Mouse (Mus musculus) left cerebral cortex, postnatal 4 days (tissue): ENCODE results near the gene Strip1. TPM values are rescaled to one million over a fixed set of nuclear protein-coding genes. Genes with fewer than 3 reads are reported as not detected.

Experiments used
- DNase-seq: peaks from one replicate; pipeline ENCODE4 v3.0.0-alpha.2; 2022
- intact Hi-C: fragments of 180-260 bp; cut with DNase I; formaldehyde crosslinking; loops from one replicate; pipeline ENCODE4 v1.15.1; 2025
- total RNA-seq, 2 experiments: library from RNA; stranded (reverse); gene quantifications; 2 replicates each; pipeline ENCODE4 v1.2.3; 2021

Strip1 gene
- total RNA-seq, 2 experiments from 2014 or later: 114 to 120 TPM

GRCm38 (mm10) chr3:107629411-107629810 is 2.1 kb downstream of the Strip1 start:
- intact Hi-C loops: loop anchor here (10.0 kb wide), 1 partner anchor 45 kb away; no protein-coding TSS in a partner anchor
- no peak for DNase-seq

DNA sequence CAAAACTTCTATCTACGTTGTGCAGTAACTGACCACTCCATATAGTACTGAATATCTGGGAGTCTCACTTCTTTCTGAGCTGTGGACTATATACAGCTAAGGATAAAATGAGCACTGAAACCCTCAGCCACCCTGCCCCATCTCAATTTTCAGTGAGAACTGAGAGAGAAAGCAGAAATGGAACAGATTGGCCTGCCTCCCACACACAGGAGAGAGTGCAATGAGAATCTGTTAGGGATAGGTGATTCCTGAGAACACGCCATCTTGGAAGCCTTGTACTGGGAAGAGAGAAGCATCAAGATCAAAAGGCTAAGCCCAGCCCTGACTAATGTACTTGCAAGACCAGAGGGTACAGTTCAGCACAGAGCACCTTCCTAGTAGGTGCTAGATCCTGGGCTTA is 2.9 kb downstream of the Strip1 start:
- intact Hi-C loops: loop anchor here (10.0 kb wide), 1 partner anchor 46 kb away; no protein-coding TSS in a partner anchor
- no peak for DNase-seq

DNA sequence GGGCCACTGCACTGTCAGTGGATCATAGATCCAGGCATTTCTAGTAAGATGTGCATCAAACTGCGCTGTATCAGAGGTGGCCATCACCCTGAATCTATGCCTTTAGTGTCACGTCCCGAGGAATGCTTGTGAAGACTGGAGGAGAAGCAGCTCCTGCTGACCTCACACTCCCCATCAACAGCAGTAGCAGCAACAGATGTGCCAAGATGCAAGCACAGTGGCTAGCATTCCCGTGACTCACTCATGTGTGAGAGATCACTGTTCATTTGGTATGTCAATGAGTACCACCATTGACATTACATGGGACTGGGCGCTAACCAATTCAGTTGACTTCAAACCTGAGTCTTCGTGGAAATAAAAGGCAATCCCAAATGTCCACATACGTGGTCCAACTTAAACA is 3.9 kb downstream of the Strip1 start:
- DNase-seq: no peak
- intact Hi-C loops: loop anchor here (10.0 kb wide), 1 partner anchor 47 kb away; no protein-coding TSS in a partner anchor

GRCm38 (mm10) chr3:107626751-107627150 is 4.7 kb downstream of the Strip1 start:
- no peak for DNase-seq
- intact Hi-C loops: loop anchor here (10.0 kb wide), 1 partner anchor 48 kb away; no protein-coding TSS in a partner anchor

DNA sequence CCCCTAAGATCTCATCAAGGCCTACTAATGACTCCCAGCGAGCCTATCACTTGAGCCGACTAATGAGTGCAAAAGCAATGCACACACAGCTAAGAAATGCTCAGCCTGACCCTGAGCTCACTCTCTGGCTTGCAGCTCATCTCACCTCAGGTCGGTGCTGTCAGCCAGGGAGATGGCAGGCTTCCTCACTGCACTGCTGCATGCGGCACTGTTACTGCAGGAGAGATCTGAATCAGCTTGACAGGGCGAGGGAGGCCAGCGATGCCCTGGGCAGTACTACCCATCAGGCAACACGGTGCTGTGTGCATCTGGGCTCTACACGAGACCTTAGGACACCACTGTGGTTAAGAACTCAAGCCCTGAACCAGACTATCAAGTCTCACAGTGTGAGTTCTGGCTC is 6.0 kb downstream of the Strip1 start:
- DNase-seq: no peak
- intact Hi-C loops: loop anchor here (10.0 kb wide), 1 partner anchor 49 kb away; no protein-coding TSS in a partner anchor

GRCm38 (mm10) chr3:107624424-107624823 is 7.1 kb downstream of the Strip1 start:
- intact Hi-C loops: loop anchor here (10.0 kb wide), 1 partner anchor 50 kb away; no protein-coding TSS in a partner anchor
- DNase-seq: no peak

- intact Hi-C loops: loop anchor here (10.0 kb wide), 1 partner anchor 52 kb away; no protein-coding TSS in a partner anchor
- DNase-seq: no peak
These were observed 9.0 kb downstream of the Strip1 start for GRCm38 (mm10) chr3:107622537-107622936.

DNA sequence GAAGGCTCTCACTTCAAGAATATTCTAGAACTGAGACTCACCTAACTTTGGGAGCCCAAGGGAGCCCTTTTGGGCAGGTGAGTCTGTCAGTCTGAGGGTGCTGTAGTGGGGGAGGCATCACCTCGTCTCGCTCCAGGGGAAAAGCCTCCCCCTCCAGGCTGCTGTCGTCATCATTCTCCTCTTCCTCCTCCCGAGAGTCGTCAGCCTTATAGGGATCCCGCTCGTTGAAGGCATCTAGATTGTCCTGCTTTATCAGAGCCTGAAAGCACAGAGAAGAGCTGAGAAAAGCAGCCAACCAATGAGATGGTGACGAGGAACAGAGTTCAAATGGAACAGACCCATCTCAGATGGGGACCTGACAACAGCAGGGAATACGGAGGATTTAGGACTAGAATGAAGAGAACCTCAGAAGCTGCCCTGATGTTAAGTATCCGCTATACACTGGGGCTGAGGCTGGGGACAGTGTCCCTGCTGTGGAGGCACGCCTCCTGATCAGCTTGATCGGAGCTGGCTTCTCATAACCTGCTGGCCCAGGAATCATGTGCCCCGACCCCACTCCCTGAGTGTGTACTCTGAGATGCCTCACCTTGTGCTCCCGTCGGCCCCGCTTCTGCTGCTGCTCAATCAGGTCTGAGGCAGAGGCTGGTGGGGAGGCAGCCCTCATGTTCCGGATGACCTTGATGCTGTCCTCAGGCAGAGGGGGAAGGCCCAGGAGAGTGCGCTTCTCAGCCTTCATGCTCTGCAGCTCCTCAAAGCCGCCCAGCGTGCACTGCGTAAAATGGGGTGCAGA is 10.0 kb downstream of the Strip1 start:
- DNase-seq: no peak
- intact Hi-C loops: loop anchor here (10.0 kb wide), 1 partner anchor 53 kb away; no protein-coding TSS in a partner anchor

GRCm38 (mm10) chr3:107619911-107620310 is 11.6 kb downstream of the Strip1 start:
- intact Hi-C loops: loop anchor here (10.0 kb wide), 1 partner anchor 55 kb away; no protein-coding TSS in a partner anchor
- DNase-seq: no peak

GRCm38 (mm10) chr3:107617800-107618199 is 13.7 kb downstream of the Strip1 start:
- DNase-seq: no peak
- intact Hi-C loops: no loop called here

DNA sequence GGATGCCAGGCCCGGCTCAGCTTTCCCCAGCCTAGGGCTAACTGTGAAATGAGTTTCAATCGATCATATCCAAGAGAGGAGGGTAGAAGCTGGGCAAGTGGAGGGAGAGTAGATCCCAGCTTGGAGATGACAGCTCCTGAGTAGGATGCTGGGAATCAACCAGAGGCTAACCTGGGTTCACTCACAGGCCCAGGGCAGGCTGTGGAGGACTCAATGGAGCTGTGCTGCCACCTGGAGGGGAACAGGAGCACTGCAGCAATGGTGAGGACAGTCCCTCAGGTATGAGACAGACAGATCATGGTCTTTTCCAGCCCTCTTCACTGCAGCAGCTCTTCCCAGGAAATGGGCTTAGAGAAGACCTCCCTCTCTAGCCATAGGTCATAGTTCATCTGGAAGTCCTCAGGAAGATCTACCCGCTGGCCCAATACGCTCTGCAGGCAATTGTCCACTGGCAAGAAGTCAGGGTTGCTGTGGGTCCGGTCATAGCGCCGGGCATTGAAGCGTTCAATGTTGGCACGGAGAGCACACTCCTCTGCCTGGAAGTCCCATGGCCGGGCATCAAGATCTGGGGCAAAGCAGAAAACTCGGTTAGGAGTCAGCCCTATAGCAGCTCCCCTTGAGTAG is 18.5 kb downstream of the Strip1 start:
- intact Hi-C loops: no loop called here
- DNase-seq: peak; percentile 82

DNA sequence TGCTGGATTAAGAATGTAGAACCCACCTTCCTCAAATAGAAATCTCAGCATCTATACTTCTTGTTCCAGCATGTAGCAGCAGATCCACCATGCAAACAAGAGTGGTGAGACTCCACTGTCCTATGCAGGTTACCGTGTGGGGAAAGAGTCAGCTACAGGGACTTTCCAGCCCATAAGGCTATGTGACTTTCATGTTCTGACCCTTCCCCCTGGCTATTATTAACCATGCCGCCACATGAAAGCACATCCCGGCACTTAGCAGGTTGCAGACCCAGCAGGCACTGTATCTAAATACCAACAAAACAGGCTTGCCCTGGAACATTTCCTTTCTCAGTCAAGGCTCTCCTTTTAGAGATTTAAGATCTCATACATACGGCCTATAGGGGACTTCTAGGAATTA is 20.1 kb downstream of the Strip1 start:
- intact Hi-C loops: no loop called here

GRCm38 (mm10) chr3:107609376-107609775 is 22.1 kb downstream of the Strip1 start:
- DNase-seq: no peak
- intact Hi-C loops: no loop called here

More for the DNA sequence above, 20.1 kb downstream of the Strip1 start:
- no peak for DNase-seq

- intact Hi-C loops: no loop called here
- DNase-seq: no peak
These were observed 22.7 kb downstream of the Strip1 start for GRCm38 (mm10) chr3:107608808-107609207.

GRCm38 (mm10) chr3:107607221-107607620 is 24.3 kb downstream of the Strip1 start:
- intact Hi-C loops: no loop called here
- no peak for DNase-seq

- peak; percentile 64 for DNase-seq
- intact Hi-C loops: no loop called here
These were observed 26.2 kb downstream of the Strip1 start for GRCm38 (mm10) chr3:107605304-107605703.

DNA sequence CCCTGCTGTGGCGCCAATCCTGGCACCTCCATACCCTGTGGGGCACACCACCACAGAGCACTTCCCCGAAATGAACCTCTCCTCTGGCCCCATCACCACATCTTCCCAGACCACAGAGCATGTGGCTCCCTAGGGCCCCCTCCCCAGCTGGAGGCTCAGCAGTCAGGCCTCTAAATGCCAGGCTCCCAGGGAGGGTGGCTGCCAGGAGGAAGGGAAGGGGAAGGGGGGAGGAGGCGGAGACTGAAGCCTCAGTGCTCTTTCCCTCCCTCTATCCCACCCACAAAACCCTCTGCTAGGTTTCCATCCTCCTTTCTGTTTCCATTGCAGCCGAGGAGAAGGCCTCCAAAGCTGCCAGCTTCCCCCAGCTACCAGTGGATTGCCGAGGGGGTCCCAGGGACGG is 31.4 kb downstream of the Strip1 start:
- intact Hi-C loops: no loop called here
- no peak for DNase-seq

DNA sequence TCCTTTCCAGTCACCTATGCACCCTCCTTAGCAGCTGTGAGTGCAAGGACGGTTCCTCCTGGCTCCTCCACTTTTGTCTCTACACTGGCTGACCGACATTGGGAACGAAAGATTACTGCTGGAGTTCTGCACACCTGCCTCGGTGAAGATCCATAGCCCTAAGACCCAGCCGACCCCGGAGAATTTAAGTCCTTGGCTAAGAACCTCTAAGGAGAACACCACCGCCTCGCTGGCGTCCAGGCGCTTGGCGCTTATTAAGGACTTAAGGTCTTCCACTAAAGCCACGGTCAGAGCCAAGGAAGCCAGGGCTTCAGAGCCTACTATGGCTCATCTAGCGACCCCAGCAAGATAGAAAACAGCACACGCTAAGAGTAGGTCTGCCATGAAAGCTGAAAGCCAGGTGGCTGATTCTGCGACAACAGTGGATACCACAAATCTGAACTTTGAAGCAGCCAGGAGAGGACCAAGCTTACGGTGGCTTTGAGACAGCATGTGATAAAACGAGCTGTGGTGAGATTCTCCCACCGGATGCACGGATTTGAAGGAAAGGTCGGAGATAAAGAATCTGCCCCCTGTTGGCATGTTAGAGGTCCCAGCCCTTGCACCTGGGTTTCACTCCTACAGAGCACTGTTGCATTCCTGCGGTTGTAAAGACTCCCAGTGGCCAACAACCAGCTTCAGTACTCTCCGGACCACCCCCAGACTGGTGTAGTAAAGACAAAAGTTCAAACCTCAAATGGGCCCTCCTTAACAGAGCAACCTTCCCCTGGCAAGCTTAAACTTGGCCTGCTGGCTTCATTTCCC is 33.7 kb downstream of the Strip1 start:
- no peak for DNase-seq

DNA sequence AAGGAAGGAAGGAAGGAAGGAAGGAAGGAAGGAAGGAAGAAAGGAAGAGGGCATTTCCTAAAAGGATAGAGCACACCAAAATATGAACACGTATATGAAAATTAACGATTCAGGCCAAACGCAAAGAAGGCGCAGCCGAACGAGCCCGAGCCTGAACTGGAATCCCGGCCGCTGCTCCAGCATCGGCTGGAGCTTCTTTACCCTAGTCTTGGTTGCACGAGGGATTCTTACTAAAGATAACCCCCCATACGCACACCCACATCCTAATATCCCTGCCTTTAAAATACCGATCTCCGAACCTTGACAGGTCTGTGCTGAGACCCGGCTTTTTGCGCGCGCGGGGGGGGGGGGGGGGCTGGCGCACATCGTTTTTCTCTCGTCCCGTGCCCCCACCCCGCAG is 34.4 kb downstream of the Strip1 start:
- no peak for DNase-seq
- intact Hi-C loops: no loop called here

More for the DNA sequence above, 33.7 kb downstream of the Strip1 start:
- intact Hi-C loops: no loop called here

DNA sequence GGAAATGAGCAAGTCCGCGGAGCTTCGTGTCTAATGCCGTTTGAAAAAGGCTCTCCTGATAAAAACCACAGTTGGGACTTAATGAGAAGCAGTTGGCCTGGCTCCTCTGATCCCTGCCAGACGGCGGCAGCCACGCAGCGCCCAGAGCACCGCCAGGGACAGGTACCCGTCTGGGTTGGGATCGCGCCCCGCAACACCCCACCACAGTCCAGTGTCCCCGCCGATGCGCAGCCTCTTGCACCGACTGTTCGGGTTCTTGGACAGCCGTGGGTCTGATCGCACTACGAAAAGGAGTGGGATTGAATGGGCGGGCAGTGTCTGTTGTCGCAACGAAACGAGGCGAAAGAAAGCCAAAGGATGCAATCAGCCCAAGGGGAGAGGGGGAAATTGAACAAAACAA is 34.9 kb downstream of the Strip1 start:
- peak; percentile 28 for DNase-seq
- intact Hi-C loops: no loop called here

- intact Hi-C loops: no loop called here
- DNase-seq: no peak
These were observed 35.5 kb downstream of the Strip1 start for GRCm38 (mm10) chr3:107595938-107596461.
